Mouse (Mus musculus): ENCODE measurements around the gene Gab1.

- TF ChIP-seq CTCF (IDR thresholded peaks at IDR 0.05; ENCODE audit: low read depth, low read length) (no peak), POLR2A (IDR thresholded peaks at IDR 0.05; ENCODE audit: borderline replicate concordance, low read depth, low read length) (no peak)
Measured at GRCm38 (mm10) chr8:80843744-80844434, 36.4 kb downstream of the Gab1 start.

All from bone marrow macrophage, adult 2 months (primary cell).